Mouse (Mus musculus) megakaryocyte, embryonic 14.5 days (primary cell): Measurements from ENCODE around the gene Tmem273. TPM values are rescaled to one million over a fixed set of nuclear protein-coding genes. Genes with fewer than 3 reads are reported as not detected.

Experiments used
- H3K27me3 ChIP-seq: replicated peaks from 2 replicates; pipeline ENCODE3; 2012; ENCODE audit warnings: inconsistent platforms
- H3K36me3 ChIP-seq: replicated peaks from 2 replicates; pipeline ENCODE3; 2012; ENCODE audit warnings: low read length, inconsistent platforms, mixed read lengths
- H3K4me1 ChIP-seq: 2 replicates; pipeline ENCODE4 v1.6.1; 2012; ENCODE audit warnings: inconsistent platforms
- H3K4me3 ChIP-seq: replicated peaks from 2 replicates; pipeline ENCODE3; 2012; ENCODE audit warnings: moderate library complexity, mild to moderate bottlenecking, inconsistent platforms
- H3K9me3 ChIP-seq: 2 replicates; pipeline ENCODE4 v1.6.1; 2012; ENCODE audit warnings: inconsistent platforms
- FLI1 ChIP-seq: IDR thresholded peaks from 2 replicates; pipeline ENCODE4 v1.6.1; 2012; ENCODE audit warnings: low read length, inconsistent platforms, mixed read lengths
- GATA1 ChIP-seq: IDR thresholded peaks from 3 replicates; pipeline ENCODE4 v1.6.1; 2012; ENCODE audit warnings: mixed read lengths, low read length, inconsistent platforms, borderline replicate concordance
- polyA plus RNA-seq: library from polyadenylated mRNA; stranded (reverse); fragments of >175 nt; gene quantifications from 2 replicates; pipeline ENCODE4 v1.2.3, GENCODE M21; 2012; ENCODE audit warnings: low replicate concordance; ENCODE audit not compliant: insufficient read depth

Tmem273 gene
- polyA plus RNA-seq, 1 experiment = 1.7 TPM

DNA sequence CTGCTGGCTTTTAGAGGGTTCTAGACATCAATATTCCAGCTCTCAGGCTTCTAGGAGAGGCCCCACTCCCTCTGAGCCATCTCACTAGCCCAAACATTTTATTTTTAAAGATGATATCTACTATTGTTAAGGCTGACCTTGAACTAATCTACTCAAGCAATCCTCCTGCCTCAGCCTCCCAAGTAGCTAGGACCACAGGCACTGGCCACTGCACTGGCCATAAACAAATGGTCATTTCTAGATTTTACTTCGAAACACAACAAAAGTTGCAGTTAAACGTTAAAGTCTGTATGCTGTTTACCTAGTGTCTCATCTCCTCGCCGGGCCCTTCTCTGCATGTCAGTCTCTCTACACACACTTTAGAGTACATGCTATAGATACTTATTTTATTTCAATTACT lies 68.3 kb downstream of the Tmem273 start:
- H3K4me1 ChIP-seq = peaks cover 7% of the 10 kb centered on the region; the same call in 1 of the 2 replicates
- no peaks in the 10 kb centered on the region for H3K36me3 ChIP-seq
- no peak overlapping the region for H3K4me3 ChIP-seq
- no peak for TF ChIP-seq GATA1
- TF ChIP-seq FLI1 = no peak
- H3K9me3 ChIP-seq = no peaks in the 10 kb centered on the region
- H3K27me3 ChIP-seq = peaks cover 48% of the 10 kb centered on the region

DNA sequence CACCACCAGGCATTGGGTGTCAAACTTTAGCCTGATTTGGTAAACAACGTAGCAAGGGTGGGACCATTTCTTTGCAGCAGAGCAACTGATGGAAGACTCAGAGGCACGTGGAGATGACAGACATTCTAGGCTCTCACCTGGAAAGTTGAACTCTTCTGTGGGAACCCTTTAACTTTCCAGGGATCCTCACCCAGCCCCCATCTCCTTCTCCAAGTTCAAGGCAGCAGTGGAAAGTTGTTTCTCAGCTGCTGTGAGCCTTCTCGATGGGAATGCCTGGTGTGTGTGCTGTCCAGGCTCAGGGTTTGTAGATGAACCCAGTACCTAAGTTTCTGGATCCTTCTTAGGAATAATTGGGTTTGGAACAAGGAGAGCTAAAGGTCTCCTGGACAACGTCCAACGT lies 70.5 kb downstream of the Tmem273 start:
- no peak overlapping the region for H3K4me3 ChIP-seq
- H3K27me3 ChIP-seq = peaks cover 66% of the 10 kb centered on the region
- H3K9me3 ChIP-seq = no peaks in the 10 kb centered on the region
- H3K36me3 ChIP-seq = no peaks in the 10 kb centered on the region
- peaks cover 15% of the 10 kb centered on the region for H3K4me1 ChIP-seq
- TF ChIP-seq FLI1 (no peak), GATA1 (no peak)

DNA sequence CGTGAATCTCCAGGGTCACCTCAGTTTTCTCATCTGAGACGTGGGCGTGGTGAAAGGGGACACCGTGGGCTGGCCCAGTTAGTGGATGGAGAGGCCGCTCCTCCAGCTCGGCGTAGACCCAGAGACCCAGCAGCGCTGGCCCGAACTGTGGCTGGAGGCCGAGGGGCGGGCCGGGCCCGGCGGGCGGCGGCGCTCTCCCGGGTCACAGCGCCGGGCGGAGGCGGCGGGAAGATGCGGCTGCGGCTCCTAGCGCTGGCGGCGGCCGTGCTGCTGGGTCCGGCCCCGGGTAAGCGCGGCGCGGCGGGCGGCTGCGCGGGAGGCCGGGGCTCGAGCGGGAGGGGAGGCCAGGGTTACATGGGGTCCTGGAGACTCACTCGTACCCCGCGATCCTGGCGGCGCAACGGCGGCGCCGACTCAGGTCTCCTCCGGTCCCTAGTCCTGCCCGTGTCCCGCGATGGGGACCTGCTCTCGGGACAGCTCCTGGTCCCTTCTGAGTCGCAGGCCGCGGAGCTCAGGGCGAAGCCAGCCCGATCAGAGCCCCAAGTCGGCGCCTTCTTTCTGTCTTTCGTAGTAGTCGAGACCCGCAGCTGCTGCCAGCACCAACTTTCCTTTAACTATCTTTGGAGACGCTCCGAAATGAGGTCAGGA lies 71.0 kb downstream of the Tmem273 start, which contains the start of gene Vstm4:
Gene Vstm4 (plus strand): TSS at position 76 of the 648 bp plus-strand sequence.
- peaks cover 15% of the 10 kb centered on the region for H3K4me1 ChIP-seq
- no peaks in the 10 kb centered on the region for H3K9me3 ChIP-seq
- H3K27me3 ChIP-seq = peaks cover 72% of the 10 kb centered on the region
- TF ChIP-seq GATA1 = no peak
- no peak for TF ChIP-seq FLI1
- no peak within 1 kb of the TSS for H3K4me3 ChIP-seq
- H3K36me3 ChIP-seq = no peaks in the 10 kb centered on the region

DNA sequence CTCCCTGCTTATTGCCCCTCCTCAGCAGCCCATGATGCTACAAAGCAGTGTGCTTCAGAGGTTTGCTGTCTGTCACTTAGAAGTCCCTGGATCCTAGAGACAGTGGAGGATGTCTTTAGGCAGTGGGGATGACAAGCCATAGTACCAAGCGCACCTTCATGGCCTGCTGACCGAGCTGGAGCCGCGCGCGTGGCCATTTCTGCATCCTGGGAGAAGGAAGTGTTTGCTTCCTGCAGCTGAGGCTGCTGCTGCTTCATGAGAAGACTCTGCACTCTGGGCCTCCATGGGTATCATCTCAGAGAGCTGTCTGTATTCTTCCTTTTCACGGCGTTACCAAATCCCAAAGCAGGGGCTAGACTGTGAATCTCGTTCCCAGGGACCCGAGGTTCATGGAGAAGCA lies 72.6 kb downstream of the Tmem273 start:
- peaks cover 15% of the 10 kb centered on the region for H3K4me1 ChIP-seq
- H3K9me3 ChIP-seq = no peaks in the 10 kb centered on the region

DNA sequence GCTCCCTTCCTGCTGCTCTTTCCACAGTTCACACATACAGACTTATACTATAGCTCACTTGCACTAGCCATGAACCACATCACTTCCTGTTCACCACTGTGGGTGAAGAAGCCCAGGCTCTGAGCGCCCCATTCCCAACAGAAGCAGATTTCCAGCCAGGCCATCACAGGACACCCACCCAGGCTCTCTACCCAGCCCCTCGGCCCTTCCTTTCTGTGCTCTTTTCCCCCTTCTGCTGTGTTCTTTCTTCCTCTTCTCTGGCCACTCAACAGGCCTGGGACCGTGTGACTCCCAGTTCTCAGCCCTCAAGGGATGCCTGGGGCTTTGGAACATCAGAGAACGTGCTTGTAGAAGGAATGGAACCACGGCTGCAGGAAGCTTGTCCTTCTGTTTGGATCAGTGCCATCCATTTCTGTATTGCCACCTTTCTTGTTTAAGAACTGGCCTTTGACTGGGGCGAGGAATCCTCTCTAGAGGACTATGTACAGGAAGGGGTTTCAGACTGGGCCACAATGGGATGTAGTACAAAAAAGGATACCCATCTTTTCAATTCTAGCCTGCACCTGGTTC lies 73.3 kb downstream of the Tmem273 start:
- peaks cover 15% of the 10 kb centered on the region for H3K4me1 ChIP-seq
- TF ChIP-seq FLI1 (no peak), GATA1 (no peak)
- peaks cover 85% of the 10 kb centered on the region for H3K27me3 ChIP-seq
- no peak overlapping the region for H3K4me3 ChIP-seq
- no peaks in the 10 kb centered on the region for H3K36me3 ChIP-seq
- no peaks in the 10 kb centered on the region for H3K9me3 ChIP-seq

More for the DNA sequence above, 72.6 kb downstream of the Tmem273 start:
- Histone ChIP-seq H3K36me3 (no peaks in the 10 kb centered on the region), H3K4me3 (no peak overlapping the region), H3K27me3 (peaks cover 78% of the 10 kb centered on the region)
- no peak for TF ChIP-seq FLI1
- TF ChIP-seq GATA1 = no peak

DNA sequence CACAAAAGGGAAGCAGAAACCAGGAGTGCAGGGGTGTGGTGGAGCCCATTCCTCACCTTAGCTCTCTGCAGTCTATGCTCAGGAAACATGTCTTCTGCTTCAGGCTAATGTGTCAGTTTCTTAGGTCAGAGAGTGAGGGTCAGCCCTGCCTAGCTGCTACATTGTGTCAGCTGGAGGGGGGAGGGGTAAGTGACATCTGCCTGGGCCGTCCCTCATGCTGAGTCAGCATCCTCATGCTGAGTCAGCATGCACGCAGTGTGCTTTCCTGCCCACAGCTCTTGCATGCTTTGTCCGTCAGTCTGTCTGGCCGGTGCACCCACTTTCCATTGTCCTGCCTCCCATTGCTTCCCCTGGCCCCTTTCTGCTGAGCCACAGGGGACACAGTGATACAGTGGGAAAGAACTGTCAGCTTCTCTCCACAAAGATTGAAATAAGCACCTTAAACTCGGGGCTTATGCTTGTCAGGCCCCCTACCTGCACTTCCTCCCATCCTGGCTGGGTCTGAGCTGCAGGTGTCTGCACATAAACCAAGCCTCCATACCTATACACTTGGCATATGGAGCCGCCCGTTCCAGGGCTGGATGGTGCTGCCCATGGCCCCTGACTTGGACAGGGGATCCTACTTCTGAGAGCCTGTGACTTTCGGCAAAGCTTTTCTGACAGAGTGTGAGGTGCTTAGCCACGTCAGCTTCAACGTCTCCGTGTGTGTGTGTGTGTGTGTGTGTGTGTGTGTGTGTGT lies 74.2 kb downstream of the Tmem273 start:
- Histone ChIP-seq H3K4me1 (peaks cover 15% of the 10 kb centered on the region), H3K9me3 (no peaks in the 10 kb centered on the region), H3K4me3 (peak overlapping the region; percentile 63), H3K36me3 (no peaks in the 10 kb centered on the region), H3K27me3 (peaks cover 84% of the 10 kb centered on the region)
- no peak for TF ChIP-seq GATA1
- no peak for TF ChIP-seq FLI1

GRCm38 (mm10) chr14:32861149-32861581 lies 75.4 kb downstream of the Tmem273 start:
- TF ChIP-seq FLI1 (no peak), GATA1 (no peak)
- Histone ChIP-seq H3K27me3 (peaks cover 74% of the 10 kb centered on the region), H3K4me1 (peaks cover 15% of the 10 kb centered on the region), H3K4me3 (no peak overlapping the region), H3K36me3 (no peaks in the 10 kb centered on the region), H3K9me3 (no peaks in the 10 kb centered on the region)

GRCm38 (mm10) chr14:32861656-32862055 lies 75.9 kb downstream of the Tmem273 start:
- H3K4me1 ChIP-seq = peaks cover 13% of the 10 kb centered on the region
- H3K9me3 ChIP-seq = no peaks in the 10 kb centered on the region
- H3K27me3 ChIP-seq = peaks cover 69% of the 10 kb centered on the region
- H3K36me3 ChIP-seq = no peaks in the 10 kb centered on the region
- TF ChIP-seq GATA1 (no peak), FLI1 (no peak)
- H3K4me3 ChIP-seq = no peak overlapping the region

GRCm38 (mm10) chr14:32865331-32865730 lies 79.6 kb downstream of the Tmem273 start:
- H3K4me1 ChIP-seq = no peaks in the 10 kb centered on the region; the same call in 1 of the 2 replicates
- no peak overlapping the region for H3K4me3 ChIP-seq
- H3K27me3 ChIP-seq = peaks cover 37% of the 10 kb centered on the region
- H3K36me3 ChIP-seq = no peaks in the 10 kb centered on the region
- TF ChIP-seq FLI1 = no peak
- TF ChIP-seq GATA1 = no peak
- H3K9me3 ChIP-seq = no peaks in the 10 kb centered on the region

Other genes starting within 250 kb of the Tmem273 start
- 0.04 TPM in 1 of 2 replicates, not detected in the other for gene Prrxl1, start 186.6 kb upstream of the Tmem273 start, polyA plus RNA-seq
- not detected in 2 replicates for gene 3425401B19Rik, start 100.7 kb upstream of the Tmem273 start, polyA plus RNA-seq
- not detected in 2 replicates for gene Fam170b, start 48.0 kb downstream of the Tmem273 start, polyA plus RNA-seq
- gene Vstm4, start 70.8 kb downstream of the Tmem273 start, polyA plus RNA-seq = not detected in 2 replicates
- not detected in 2 replicates for gene Lrrc18, start 205.4 kb downstream of the Tmem273 start, polyA plus RNA-seq